Mouse (Mus musculus): ENCODE data around the gene Fabp7. TPM values are rescaled to one million over a fixed set of nuclear protein-coding genes. Genes with fewer than 3 reads are reported as not detected.

The Fabp7 gene
- polyA plus RNA-seq (2015; fragmentation: Nextera tagmentation; extraction: Ambion mirVana), result 71.6 and 189 TPM in 2 replicates

DNA sequence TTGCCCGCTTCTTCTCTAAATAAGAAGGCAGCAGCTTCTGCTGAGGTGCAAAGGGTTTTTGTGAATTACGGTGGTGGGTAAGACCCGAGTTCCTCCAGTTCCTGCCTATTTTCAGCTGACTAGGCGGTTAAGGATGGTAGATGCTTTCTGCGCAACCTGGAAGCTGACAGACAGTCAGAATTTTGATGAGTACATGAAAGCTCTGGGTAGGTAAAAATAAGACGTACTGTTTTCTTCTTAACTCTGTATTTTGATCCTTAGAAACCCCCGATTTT lies at the start of gene Fabp7:
TSS of gene Fabp7 (plus strand) at position 6 of the 275 bp plus-strand sequence.

DNA sequence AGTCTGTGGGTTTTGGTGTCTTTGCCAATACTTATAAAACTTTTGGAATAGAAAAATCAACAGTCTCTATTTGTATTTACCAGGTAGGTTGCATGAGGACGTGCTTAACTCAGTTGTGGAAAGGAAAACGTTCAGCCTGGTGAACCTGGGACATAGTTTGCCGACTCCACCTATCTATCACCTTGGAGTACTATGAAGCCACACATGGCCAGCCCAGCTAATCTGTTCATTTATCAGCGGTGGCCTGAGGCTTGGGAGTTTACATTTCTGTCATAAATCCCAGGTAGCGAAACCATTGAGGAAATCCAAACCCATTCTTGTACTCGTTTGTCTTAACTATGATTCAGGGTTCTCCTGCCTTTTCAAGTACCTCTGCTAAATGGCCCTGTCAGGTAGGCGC lies 9.3 kb downstream of the Fabp7 start, which contains the start of gene Smpdl3a:
TSS of gene Smpdl3a (plus strand) at position 318 of the 400 bp plus-strand sequence.

Other genes with a start within 250 kb of the Fabp7 start
- gene Pkib, start 152.9 kb upstream of the Fabp7 start, polyA plus RNA-seq (2015; fragmentation: Nextera tagmentation; extraction: Ambion mirVana), result 2.5 and 2.8 TPM in 2 replicates
- 54.9 and 62.3 TPM in 2 replicates for gene Smpdl3a, start 9.5 kb downstream of the Fabp7 start, polyA plus RNA-seq (2015; fragmentation: Nextera tagmentation; extraction: Ambion mirVana)